Mouse (Mus musculus) frontal cortex, postnatal 10 days (tissue): ENCODE measurements around the gene Cetn2.

ENCODE experiments used
- DNase-seq, 2 experiments: peaks; one replicate each; pipeline ENCODE4 v3.0.0; 2022; ENCODE audit warnings: low spot score in 2 of 2, mixed read lengths in 1 of 2

Gene Cetn2

GRCm38 (mm10) chrX:72917884-72918681 is at the start of gene Cetn2, which contains the start of gene Nsdhl:
TSS of gene Cetn2 (minus strand) at chrX:72918411.
TSS of gene Nsdhl (plus strand) at chrX:72918557.
- DNase-seq, result peak; percentile 86

- DNase-seq, result no peak
These were observed 44.5 kb upstream of the Cetn2 start for GRCm38 (mm10) chrX:72962743-72963142.

- DNase-seq, result no peak
These were observed 43.3 kb upstream of the Cetn2 start for GRCm38 (mm10) chrX:72961511-72961910.

- DNase-seq, result no peak
These were observed 42.2 kb upstream of the Cetn2 start for GRCm38 (mm10) chrX:72960431-72960830.

- DNase-seq, result no peak
These were observed 38.3 kb upstream of the Cetn2 start for GRCm38 (mm10) chrX:72956486-72956885.

- DNase-seq, result no peak
These were observed 35.3 kb upstream of the Cetn2 start for GRCm38 (mm10) chrX:72953464-72953863.

GRCm38 (mm10) chrX:72921391-72921790 is 3.2 kb upstream of the Cetn2 start:
- DNase-seq, result no peak

GRCm38 (mm10) chrX:72918682-72919059 is 460 bp upstream of the Cetn2 start:
- DNase-seq, result no peak

- no peak for DNase-seq
These were observed 6.6 kb downstream of the Cetn2 start for GRCm38 (mm10) chrX:72911611-72912010.

- DNase-seq, result peak in 1 of 2 experiments; percentile 14
These were observed 9.8 kb downstream of the Cetn2 start for GRCm38 (mm10) chrX:72908404-72908741.

- no peak for DNase-seq
These were observed 10.4 kb downstream of the Cetn2 start for GRCm38 (mm10) chrX:72907619-72908403.

- DNase-seq, result no peak
These were observed 15.7 kb downstream of the Cetn2 start for GRCm38 (mm10) chrX:72902530-72902929.

GRCm38 (mm10) chrX:72896055-72896437 is 22.2 kb downstream of the Cetn2 start:
- no peak for DNase-seq

- peak; percentile 23 to 50 for DNase-seq
These were observed 22.7 kb downstream of the Cetn2 start for GRCm38 (mm10) chrX:72895388-72896054.
